Mouse (Mus musculus): Measurements from ENCODE around the gene Fggy. TPM values are rescaled to one million over a fixed set of nuclear protein-coding genes. Genes with fewer than 3 reads are reported as not detected.

Fggy gene
- polyA plus RNA-seq (2017; shearing (Covaris generic)) = 6.5 TPM

DNA sequence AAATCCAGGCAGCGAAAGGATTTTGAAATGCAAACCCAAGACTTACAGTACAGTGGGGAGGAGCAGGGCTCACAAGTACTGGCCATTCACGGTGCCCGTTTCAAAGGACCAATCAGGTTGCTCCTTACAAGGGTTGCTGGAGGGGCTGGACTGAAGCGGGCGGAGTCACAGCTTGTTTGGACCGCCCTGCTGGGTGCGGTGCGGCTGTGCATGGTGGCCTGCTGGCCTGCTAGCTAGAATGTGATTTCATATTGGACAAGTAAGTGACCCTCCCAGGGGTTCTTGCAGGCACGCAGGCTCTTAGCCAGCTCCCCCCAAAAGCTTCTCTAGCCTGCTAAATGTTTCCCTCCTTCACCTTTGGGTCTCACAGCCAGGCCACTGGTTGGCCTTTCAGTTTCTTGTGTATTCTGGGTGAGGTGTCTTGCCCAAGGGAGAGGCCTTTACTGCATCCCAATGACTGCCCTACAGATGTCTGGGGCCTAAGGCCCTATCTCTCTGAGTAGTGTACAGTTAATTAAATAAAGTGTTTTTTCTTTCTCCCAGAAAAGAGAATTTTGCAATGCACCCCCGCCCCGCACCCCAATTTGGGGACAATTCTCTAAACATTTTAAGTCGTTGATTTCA is at the start of gene Fggy:
Fggy (plus strand) TSS at position 175 of the 624 bp plus-strand sequence.

GRCm38 (mm10) chr4:95966928-95967724 is 409.8 kb downstream of the Fggy start, which contains the start of gene Hook1:
Hook1 (plus strand) TSS chr4:95967240.

